Mouse (Mus musculus): Measurements from ENCODE around the gene Olfr10. TPM values are rescaled to one million over a fixed set of nuclear protein-coding genes. Genes with fewer than 3 reads are reported as not detected.

Olfr10 gene
- not detected in 2 replicates for polyA plus RNA-seq (2015; fragmentation: Nextera tagmentation; extraction: Ambion mirVana)

GRCm38 (mm10) chr11:49304441-49304840, at the start of gene Olfr10:
TSS of gene Olfr10 (plus strand) at chr11:49304741.

GRCm38 (mm10) chr11:49278222-49278621, 26.3 kb upstream of the Olfr10 start, which contains the start of gene Olfr1393:
TSS of gene Olfr1393 (plus strand) at chr11:49278304.

GRCm38 (mm10) chr11:49284982-49285381, 19.6 kb upstream of the Olfr10 start, which contains the start of gene Olfr1392:
TSS of gene Olfr1392 (plus strand) at chr11:49285282.

GRCm38 (mm10) chr11:49322442-49322841, 17.9 kb downstream of the Olfr10 start, which contains the start of gene Olfr1391:
TSS of gene Olfr1391 (plus strand) at chr11:49322742.

GRCm38 (mm10) chr11:49334888-49335287, 30.3 kb downstream of the Olfr10 start, which contains the start of gene Olfr1390:
TSS of gene Olfr1390 (plus strand) at chr11:49335188.

Other genes with a start within 250 kb of the Olfr10 start
- 0.48 and 0.78 TPM in 2 replicates for gene Tgtp2, start 240.5 kb upstream of the Olfr10 start, polyA plus RNA-seq (2015; fragmentation: Nextera tagmentation; extraction: Ambion mirVana)
- gene Ifi47, start 228.2 kb upstream of the Olfr10 start, polyA plus RNA-seq (2015; fragmentation: Nextera tagmentation; extraction: Ambion mirVana) = 2.9 TPM in 2 replicates
- not detected in 2 replicates for gene Olfr1396, start 189.9 kb upstream of the Olfr10 start, polyA plus RNA-seq (2015; fragmentation: Nextera tagmentation; extraction: Ambion mirVana)
- not detected in 2 replicates for gene Olfr1395, start 162.5 kb upstream of the Olfr10 start, polyA plus RNA-seq (2015; fragmentation: Nextera tagmentation; extraction: Ambion mirVana)
- gene Olfr1394, start 150.4 kb upstream of the Olfr10 start, polyA plus RNA-seq (2015; fragmentation: Nextera tagmentation; extraction: Ambion mirVana) = not detected in 2 replicates
- gene Btnl9, start 117.6 kb upstream of the Olfr10 start, polyA plus RNA-seq (2015; fragmentation: Nextera tagmentation; extraction: Ambion mirVana) = 0.57 TPM in 2 replicates
- gene Zfp62, start 101.4 kb upstream of the Olfr10 start, polyA plus RNA-seq (2015; fragmentation: Nextera tagmentation; extraction: Ambion mirVana) = 15.2 and 16.7 TPM in 2 replicates
- gene Mgat1, start 60.5 kb upstream of the Olfr10 start, polyA plus RNA-seq (2015; fragmentation: Nextera tagmentation; extraction: Ambion mirVana) = 47.9 and 52.0 TPM in 2 replicates
- gene Olfr1393, start 26.4 kb upstream of the Olfr10 start, polyA plus RNA-seq (2015; fragmentation: Nextera tagmentation; extraction: Ambion mirVana) = not detected in 2 replicates
- not detected in 2 replicates for gene Olfr1392, start 19.5 kb upstream of the Olfr10 start, polyA plus RNA-seq (2015; fragmentation: Nextera tagmentation; extraction: Ambion mirVana)
- not detected in 2 replicates for gene Olfr1391, start 18.0 kb downstream of the Olfr10 start, polyA plus RNA-seq (2015; fragmentation: Nextera tagmentation; extraction: Ambion mirVana)
- not detected in 2 replicates for gene Olfr1390, start 30.4 kb downstream of the Olfr10 start, polyA plus RNA-seq (2015; fragmentation: Nextera tagmentation; extraction: Ambion mirVana)
- not detected in 2 replicates for gene Olfr1389, start 118.3 kb downstream of the Olfr10 start, polyA plus RNA-seq (2015; fragmentation: Nextera tagmentation; extraction: Ambion mirVana)
- gene Olfr1388, start 131.9 kb downstream of the Olfr10 start, polyA plus RNA-seq (2015; fragmentation: Nextera tagmentation; extraction: Ambion mirVana) = not detected in 2 replicates
- not detected in 2 replicates for gene Olfr1387, start 150.6 kb downstream of the Olfr10 start, polyA plus RNA-seq (2015; fragmentation: Nextera tagmentation; extraction: Ambion mirVana)
- gene Olfr1386, start 160.3 kb downstream of the Olfr10 start, polyA plus RNA-seq (2015; fragmentation: Nextera tagmentation; extraction: Ambion mirVana) = not detected in 2 replicates
- not detected in 2 replicates for gene Olfr1385, start 184.3 kb downstream of the Olfr10 start, polyA plus RNA-seq (2015; fragmentation: Nextera tagmentation; extraction: Ambion mirVana)
- gene Olfr1384, start 202.0 kb downstream of the Olfr10 start, polyA plus RNA-seq (2015; fragmentation: Nextera tagmentation; extraction: Ambion mirVana) = not detected in 2 replicates
- not detected in 2 replicates for gene Olfr1383, start 214.9 kb downstream of the Olfr10 start, polyA plus RNA-seq (2015; fragmentation: Nextera tagmentation; extraction: Ambion mirVana)
- gene Olfr1382, start 223.5 kb downstream of the Olfr10 start, polyA plus RNA-seq (2015; fragmentation: Nextera tagmentation; extraction: Ambion mirVana) = not detected in 2 replicates
- gene Olfr1381, start 238.7 kb downstream of the Olfr10 start, polyA plus RNA-seq (2015; fragmentation: Nextera tagmentation; extraction: Ambion mirVana) = not detected in 2 replicates